Mouse (Mus musculus): ENCODE measurements around the gene Adgrv1. TPM values are rescaled to one million over a fixed set of nuclear protein-coding genes. Genes with fewer than 3 reads are reported as not detected.
"Not testable (repeated sequence)": the region's sequence is repeated elsewhere in the genome, so short reads cannot be mapped to it uniquely, and the experiment has no call there.

Gene Adgrv1
- polyA plus RNA-seq, 1 experiment = not detected

DNA sequence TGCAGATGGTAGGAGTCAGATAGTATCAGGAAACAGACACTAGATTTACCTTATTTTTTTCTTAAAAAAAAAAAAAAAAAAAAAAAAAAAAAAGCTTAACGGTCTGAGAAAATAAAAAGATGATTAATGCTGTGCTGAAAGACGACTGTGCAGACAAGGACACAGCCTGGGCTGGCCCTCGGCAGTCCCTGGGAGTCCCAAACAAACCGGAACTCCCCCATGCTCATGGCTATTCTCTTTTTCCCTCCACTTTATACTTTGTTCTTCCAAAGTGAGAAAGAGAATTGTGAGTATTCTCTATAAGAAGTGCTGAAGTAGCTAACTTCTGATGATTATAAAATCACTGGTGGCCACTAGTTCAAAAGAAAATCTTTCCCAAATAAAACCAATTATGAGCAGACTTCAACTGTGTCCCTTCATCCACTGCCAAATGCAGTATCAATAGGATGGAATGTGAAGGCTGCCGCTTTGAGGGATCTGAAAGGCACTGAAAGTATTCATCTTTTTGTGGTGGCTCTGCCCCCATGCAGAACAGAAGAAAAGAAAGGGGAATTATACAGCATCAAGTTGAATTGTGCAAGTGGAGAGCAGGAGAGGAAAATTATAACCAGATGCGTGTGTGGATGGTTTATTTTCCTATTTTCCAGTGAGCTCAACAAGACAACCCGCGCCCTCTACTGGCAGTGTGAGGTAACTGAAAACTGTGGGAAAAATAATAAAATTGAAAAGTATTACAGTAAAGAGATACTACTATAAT, 8.5 kb upstream of the Adgrv1 start:
- no peak overlapping the region for H3K4me3 ChIP-seq (ENCODE audit: insufficient read depth, low read depth, low read length)
- H3K4me1 ChIP-seq (ENCODE audit: control insufficient read depth, insufficient read depth, insufficient read length, low read length) = no peaks in the 10 kb centered on the region
- H3K27ac ChIP-seq (replicated peaks; ENCODE audit: low read depth, low read length) = no peak overlapping the region

DNA sequence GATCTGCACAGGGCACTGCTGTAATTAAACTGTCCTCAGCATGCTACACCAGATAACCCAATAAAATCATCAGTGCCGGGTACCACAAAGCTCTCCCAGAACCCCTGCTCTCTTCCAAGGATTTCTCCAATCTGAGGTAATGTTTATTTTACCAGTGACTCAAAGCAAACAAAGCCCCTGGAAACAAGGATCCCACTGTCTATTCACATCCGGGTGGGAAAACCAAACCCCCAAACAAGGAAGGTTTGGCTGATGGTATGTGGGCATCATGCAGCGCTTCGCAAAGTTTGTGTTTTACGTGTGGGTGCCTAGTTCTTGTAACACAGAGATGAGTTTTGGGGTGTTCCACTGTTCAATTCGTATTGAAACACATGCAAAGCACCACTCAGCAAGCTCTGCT, 7.9 kb upstream of the Adgrv1 start:
- no peak overlapping the region for H3K4me3 ChIP-seq (ENCODE audit: insufficient read depth, low read depth, low read length)
- no peaks in the 10 kb centered on the region for H3K4me1 ChIP-seq (ENCODE audit: control insufficient read depth, insufficient read depth, insufficient read length, low read length)
- H3K27ac ChIP-seq (replicated peaks; ENCODE audit: low read depth, low read length) = no peak overlapping the region

- Histone ChIP-seq H3K4me3 (ENCODE audit: insufficient read depth, low read depth, low read length) (no peak overlapping the region), H3K27ac (replicated peaks; ENCODE audit: low read depth, low read length) (no peak overlapping the region), H3K4me1 (ENCODE audit: control insufficient read depth, insufficient read depth, insufficient read length, low read length) (no peaks in the 10 kb centered on the region)
Measured at GRCm38 (mm10) chr13:81639624-81640023, 6.7 kb upstream of the Adgrv1 start.

DNA sequence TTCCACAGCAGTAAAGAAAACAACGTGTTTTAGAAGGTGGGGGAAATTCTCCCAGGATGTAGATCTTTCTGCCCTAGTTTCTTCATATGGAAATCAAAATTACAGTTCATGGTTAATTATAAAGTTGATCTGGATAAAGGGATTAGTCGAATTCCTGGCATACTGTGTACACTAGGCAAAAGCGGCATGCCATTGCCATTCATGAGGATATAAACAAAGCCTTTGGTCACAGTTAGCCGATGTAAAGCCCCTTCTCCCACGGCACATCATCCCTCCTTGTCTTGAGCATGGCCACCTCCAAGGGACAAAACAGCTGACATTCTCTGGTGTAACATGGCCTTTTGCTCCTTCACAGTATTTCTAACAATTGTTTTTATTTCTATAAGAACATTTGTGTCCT, 2.4 kb downstream of the Adgrv1 start:
- Histone ChIP-seq H3K27ac (replicated peaks; ENCODE audit: low read depth, low read length) (no peak overlapping the region), H3K4me3 (ENCODE audit: insufficient read depth, low read depth, low read length) (no peak overlapping the region), H3K4me1 (ENCODE audit: control insufficient read depth, insufficient read depth, insufficient read length, low read length) (no peaks in the 10 kb centered on the region)

DNA sequence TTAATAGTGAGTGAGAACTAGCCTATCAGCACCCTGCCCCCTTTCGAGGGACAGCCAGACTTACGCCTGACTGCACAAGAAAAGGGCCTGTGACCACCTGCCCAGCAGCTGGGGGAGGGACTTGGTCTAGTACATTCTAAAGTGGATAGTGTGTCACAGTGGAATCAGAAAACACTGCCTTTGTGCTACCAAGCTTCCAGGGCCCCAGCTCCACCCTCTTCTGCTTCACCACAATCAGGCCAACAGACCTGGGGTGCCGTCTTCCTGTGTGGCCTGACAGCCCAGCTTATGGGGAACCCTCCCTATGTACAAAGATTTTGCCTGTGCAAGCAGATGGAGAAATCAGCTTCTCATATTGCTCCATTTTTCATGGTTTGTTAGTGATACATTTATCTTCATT, 3.6 kb downstream of the Adgrv1 start:
- no peaks in the 10 kb centered on the region for H3K4me1 ChIP-seq (ENCODE audit: control insufficient read depth, insufficient read depth, insufficient read length, low read length)
- no peak overlapping the region for H3K4me3 ChIP-seq (ENCODE audit: insufficient read depth, low read depth, low read length)

GRCm38 (mm10) chr13:81628631-81629190, 4.2 kb downstream of the Adgrv1 start:
- Histone ChIP-seq H3K4me1 (ENCODE audit: control insufficient read depth, insufficient read depth, insufficient read length, low read length) (no peaks in the 10 kb centered on the region), H3K4me3 (ENCODE audit: insufficient read depth, low read depth, low read length) (no peak overlapping the region), H3K27ac (replicated peaks; ENCODE audit: low read depth, low read length) (no peak overlapping the region)

More for the DNA sequence above, 3.6 kb downstream of the Adgrv1 start:
- H3K27ac ChIP-seq (replicated peaks; ENCODE audit: low read depth, low read length) = no peak overlapping the region

- H3K4me3 ChIP-seq (ENCODE audit: insufficient read depth, low read depth, low read length); H3K4me1 ChIP-seq (ENCODE audit: control insufficient read depth, insufficient read depth, insufficient read length, low read length); H3K27ac ChIP-seq (replicated peaks; ENCODE audit: low read depth, low read length): not testable (repeated sequence)
Measured at GRCm38 (mm10) chr13:81627861-81628260, 5.1 kb downstream of the Adgrv1 start.

- no peaks in the 10 kb centered on the region; the same call in 1 of the 2 replicates for H3K4me1 ChIP-seq (ENCODE audit: control insufficient read depth, insufficient read depth, insufficient read length, low read length)
- H3K27ac ChIP-seq (replicated peaks; ENCODE audit: low read depth, low read length) = no peak overlapping the region
Measured at GRCm38 (mm10) chr13:81610349-81610748, 22.6 kb downstream of the Adgrv1 start.

GRCm38 (mm10) chr13:81606991-81607390, 26.0 kb downstream of the Adgrv1 start:
- Histone ChIP-seq H3K4me1 (ENCODE audit: control insufficient read depth, insufficient read depth, insufficient read length, low read length) (no peaks in the 10 kb centered on the region; the same call in 1 of the 2 replicates), H3K4me3 (ENCODE audit: insufficient read depth, low read depth, low read length) (no peak overlapping the region), H3K27ac (replicated peaks; ENCODE audit: low read depth, low read length) (no peak overlapping the region)

More at GRCm38 (mm10) chr13:81610349-81610748, 22.6 kb downstream of the Adgrv1 start:
- no peak overlapping the region for H3K4me3 ChIP-seq (ENCODE audit: insufficient read depth, low read depth, low read length)

- H3K4me1 ChIP-seq (ENCODE audit: control insufficient read depth, insufficient read depth, insufficient read length, low read length) = no peaks in the 10 kb centered on the region
- H3K27ac ChIP-seq (replicated peaks; ENCODE audit: low read depth, low read length) = no peak overlapping the region
- H3K4me3 ChIP-seq (ENCODE audit: insufficient read depth, low read depth, low read length) = no peak overlapping the region
Measured at GRCm38 (mm10) chr13:81596910-81597607, 35.9 kb downstream of the Adgrv1 start.

GRCm38 (mm10) chr13:81578692-81579091, 54.3 kb downstream of the Adgrv1 start:
- Histone ChIP-seq H3K27ac (replicated peaks; ENCODE audit: low read depth, low read length) (no peak overlapping the region), H3K4me3 (ENCODE audit: insufficient read depth, low read depth, low read length) (no peak overlapping the region), H3K4me1 (ENCODE audit: control insufficient read depth, insufficient read depth, insufficient read length, low read length) (no peaks in the 10 kb centered on the region)

DNA sequence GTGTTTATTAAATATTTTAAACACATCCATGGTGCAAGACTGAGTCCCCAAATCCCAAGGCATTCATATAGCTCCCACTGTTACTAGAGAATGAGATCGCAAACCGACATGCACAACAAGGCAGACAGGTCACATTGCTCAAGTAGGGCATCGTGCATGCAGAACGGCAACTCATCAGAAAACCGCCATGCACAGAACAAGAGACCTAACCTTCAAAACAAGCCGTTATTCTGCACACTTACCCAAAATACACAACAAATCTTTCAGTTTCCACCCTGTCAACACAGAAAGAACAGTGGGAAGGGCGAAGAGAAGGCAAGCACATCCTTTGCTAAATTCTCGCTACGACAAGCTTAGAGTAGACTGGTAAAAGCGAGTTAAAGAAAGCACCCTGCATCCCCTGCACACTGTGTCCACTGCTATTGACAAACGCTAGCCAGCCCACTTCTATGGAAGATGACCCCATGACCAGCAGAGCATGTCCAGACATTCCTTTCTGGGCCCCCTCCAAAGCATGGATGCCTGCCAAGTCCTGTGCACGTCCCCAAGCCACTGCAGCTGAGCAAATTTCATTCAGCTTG, 62.6 kb downstream of the Adgrv1 start:
- no peaks in the 10 kb centered on the region for H3K4me1 ChIP-seq (ENCODE audit: control insufficient read depth, insufficient read depth, insufficient read length, low read length)
- H3K4me3 ChIP-seq (ENCODE audit: insufficient read depth, low read depth, low read length) = no peak overlapping the region
- no peak overlapping the region for H3K27ac ChIP-seq (replicated peaks; ENCODE audit: low read depth, low read length)

- Histone ChIP-seq H3K4me3 (ENCODE audit: insufficient read depth, low read depth, low read length) (no peak overlapping the region), H3K27ac (replicated peaks; ENCODE audit: low read depth, low read length) (no peak overlapping the region), H3K4me1 (ENCODE audit: control insufficient read depth, insufficient read depth, insufficient read length, low read length) (no peaks in the 10 kb centered on the region)
Measured at GRCm38 (mm10) chr13:81550024-81550423, 82.9 kb downstream of the Adgrv1 start.

DNA sequence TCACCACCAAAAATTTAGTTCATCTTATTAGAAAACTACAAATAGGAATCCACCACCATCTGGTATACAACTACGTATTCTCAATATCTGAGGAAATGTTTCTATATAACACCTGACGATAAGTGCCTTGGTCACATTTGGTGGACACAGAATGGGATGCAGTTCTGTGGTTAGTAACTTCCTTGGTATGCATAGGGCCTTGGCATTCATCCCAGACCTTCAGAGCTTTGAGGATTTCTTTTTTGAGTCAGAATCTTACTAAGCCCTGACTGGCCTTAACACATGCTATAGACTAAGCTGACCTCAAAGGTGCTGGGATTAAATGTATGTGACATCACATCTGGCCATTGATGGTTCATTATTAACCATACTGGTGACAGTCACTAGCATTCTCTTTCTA, 98.0 kb downstream of the Adgrv1 start:
- Histone ChIP-seq H3K27ac (replicated peaks; ENCODE audit: low read depth, low read length) (no peak overlapping the region), H3K4me3 (ENCODE audit: insufficient read depth, low read depth, low read length) (no peak overlapping the region), H3K4me1 (ENCODE audit: control insufficient read depth, insufficient read depth, insufficient read length, low read length) (no peaks in the 10 kb centered on the region)

- no peaks in the 10 kb centered on the region for H3K4me1 ChIP-seq (ENCODE audit: control insufficient read depth, insufficient read depth, insufficient read length, low read length)
- no peak overlapping the region for H3K27ac ChIP-seq (replicated peaks; ENCODE audit: low read depth, low read length)
- H3K4me3 ChIP-seq (ENCODE audit: insufficient read depth, low read depth, low read length) = no peak overlapping the region
Measured at GRCm38 (mm10) chr13:81526687-81527086, 106.3 kb downstream of the Adgrv1 start.

Measured in brown adipose tissue, adult 24 weeks (tissue).